Mouse (Mus musculus) mature B cell (primary cell): ENCODE results near the gene Olfr1178.

Experiments used
- in situ Hi-C: fragments of 300-500 bp; cut with MboI; formaldehyde crosslinking; loops from 2 replicates; pipeline ENCODE4 v1.14.3; 2019

Gene Olfr1178

DNA sequence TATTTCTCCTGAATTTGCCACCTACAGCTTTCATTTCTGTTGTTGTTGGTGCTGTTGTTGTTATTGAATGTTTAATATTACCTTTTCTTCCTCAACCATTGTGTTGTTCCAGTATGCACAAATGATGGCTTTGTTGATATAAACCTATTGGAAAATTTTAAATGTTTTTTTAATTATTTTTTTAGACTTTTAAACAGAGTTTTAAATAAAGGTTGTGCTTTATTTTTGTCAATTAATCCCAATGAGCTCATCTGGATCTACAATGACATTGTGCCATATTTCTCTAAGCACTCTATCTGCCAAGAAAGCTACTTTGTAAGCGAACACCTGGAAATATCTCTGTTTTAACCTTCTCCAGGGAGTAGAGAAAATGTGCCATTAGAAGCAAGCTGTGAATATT, at the start of gene Olfr1178:
Gene Olfr1178, plus strand, starts transcription at position 301 of the 400 bp plus-strand sequence.
- in situ Hi-C loops, result no loop called here

DNA sequence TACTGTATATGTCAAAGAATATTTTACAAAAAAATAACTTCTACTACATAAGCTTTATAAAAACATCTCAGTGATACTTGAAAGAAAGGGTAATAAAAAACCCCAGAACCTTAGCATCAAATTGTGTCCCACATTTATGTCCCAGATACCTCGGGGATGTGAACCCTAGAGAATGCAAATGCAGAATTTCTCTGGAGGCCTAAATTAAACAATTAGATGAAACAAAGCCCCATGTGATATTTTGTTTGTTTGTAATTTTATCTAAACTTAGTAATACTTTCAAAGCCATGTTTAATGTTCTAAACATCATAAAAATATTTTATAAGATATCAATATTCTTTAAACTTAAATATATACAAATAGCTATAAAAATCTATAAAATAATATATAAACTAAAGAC, 40.5 kb upstream of the Olfr1178 start, which contains the start of gene Olfr1177-ps:
Gene Olfr1177-ps, minus strand, starts transcription at position 101 of the 400 bp plus-strand sequence.
- in situ Hi-C loops, result no loop called here

GRCm38 (mm10) chr2:88356304-88356703, 30.6 kb upstream of the Olfr1178 start:
- in situ Hi-C loops, result no loop called here

GRCm38 (mm10) chr2:88406353-88406752, 19.5 kb downstream of the Olfr1178 start, which contains the start of gene Olfr1179:
Gene Olfr1179 (minus strand): TSS chr2:88406453.
- in situ Hi-C loops, result no loop called here

GRCm38 (mm10) chr2:88419051-88419450, 32.2 kb downstream of the Olfr1178 start, which contains the start of gene Olfr1180:
Gene Olfr1180 (minus strand): TSS chr2:88419151.
- in situ Hi-C loops, result no loop called here

DNA sequence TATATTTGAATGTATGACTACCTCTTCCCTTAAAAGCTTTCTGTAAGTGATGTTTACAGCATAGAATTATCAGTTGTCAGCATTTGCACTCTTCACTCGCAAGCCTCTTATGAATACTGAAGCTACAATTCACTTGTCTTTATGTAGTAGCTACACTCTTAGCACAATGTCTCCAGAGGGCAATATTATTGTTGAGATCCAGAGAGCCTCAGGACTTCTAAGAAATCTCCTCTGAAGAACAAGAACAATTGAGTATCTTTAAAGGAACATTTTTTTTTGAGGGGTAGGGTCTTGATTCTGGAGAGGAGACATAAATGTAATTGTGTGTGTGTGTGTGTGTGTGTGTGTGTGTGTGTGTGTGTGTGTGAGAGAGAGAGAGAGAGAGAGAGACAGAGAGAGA, 39.2 kb downstream of the Olfr1178 start, which contains the start of gene Olfr1181:
Gene Olfr1181, minus strand, starts transcription at position 101 of the 400 bp plus-strand sequence.
- in situ Hi-C loops, result no loop called here

GRCm38 (mm10) chr2:88449031-88449430, 62.2 kb downstream of the Olfr1178 start, which contains the start of gene Gm13757:
Gene Gm13757 (minus strand): TSS chr2:88449131.
- in situ Hi-C loops, result no loop called here
